Mouse (Mus musculus): ENCODE measurements around the gene Htr3b. TPM values are rescaled to one million over a fixed set of nuclear protein-coding genes. Genes with fewer than 3 reads are reported as not detected.
"Not testable (repeated sequence)": the region's sequence is repeated elsewhere in the genome, so short reads cannot be mapped to it uniquely, and the experiment has no call there.

The Htr3b gene
- not detected in 2 replicates for total RNA-seq (2017)

DNA sequence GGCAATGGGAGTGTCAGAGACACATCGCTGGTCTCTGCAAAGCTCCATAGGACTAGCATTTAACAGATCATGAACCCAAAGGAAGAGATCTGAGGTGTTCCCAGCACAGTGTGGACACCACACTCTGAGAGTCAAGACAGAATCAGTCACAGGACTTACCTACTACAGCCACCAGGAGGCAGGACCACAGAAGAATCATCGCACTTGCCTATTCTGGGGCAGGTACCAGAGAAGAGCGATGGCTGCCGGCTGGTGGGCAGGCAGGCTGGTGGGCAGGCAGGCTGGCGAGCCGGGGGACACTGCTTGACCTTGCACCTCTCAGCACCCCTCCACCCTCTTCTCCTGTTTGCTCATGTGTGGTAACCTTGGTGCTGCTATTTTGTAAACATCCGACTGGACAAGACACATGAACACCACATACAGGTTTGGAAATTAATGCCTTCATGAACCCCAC, at the start of gene Htr3b:
Htr3b (minus strand) TSS at position 404 of the 454 bp plus-strand sequence.
- peak; percentile 58; the same call in 1 of the 2 replicates for ATAC-seq (replicated peaks; ENCODE audit: low read depth, poor library complexity, severe bottlenecking)

DNA sequence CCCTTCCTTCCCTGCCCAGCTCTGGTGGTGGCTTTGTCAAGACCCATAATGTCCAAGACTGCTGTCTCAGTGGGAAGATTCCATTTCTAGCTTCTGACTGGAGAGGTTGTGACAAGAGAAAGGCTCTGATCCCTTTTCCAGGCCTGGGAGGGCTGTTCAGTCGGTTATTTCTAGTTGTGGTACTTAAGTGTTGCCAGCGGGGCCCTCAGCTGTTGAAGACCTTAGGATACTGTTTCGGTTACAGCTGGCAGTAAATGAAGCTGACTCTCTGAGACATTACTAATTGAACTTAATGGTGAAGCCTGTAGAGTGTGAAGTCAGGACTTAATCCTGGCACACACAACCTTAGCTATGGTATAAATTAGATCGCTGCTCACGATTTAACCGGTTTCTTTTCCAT, 34.5 kb upstream of the Htr3b start:
- ATAC-seq (replicated peaks; ENCODE audit: low read depth, poor library complexity, severe bottlenecking), result no peak

DNA sequence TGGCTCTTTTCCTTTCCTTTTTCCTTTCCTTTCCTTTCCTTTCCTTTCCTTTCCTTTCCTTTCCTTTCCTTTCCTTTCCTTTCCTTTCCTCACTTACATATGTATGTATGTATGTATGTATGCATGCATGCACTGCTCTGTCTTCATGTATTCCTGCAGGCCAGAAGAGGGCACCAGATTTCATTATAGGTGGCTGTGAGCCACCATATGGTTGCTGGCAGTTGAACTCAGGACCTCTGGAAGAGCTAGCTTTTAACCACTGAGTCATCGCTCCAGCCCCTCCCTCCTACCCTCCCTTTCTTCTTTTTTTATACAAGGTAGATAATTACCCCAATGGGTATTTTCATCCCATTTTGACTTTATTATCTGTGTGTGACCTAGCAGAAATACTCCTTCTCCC, 30.9 kb upstream of the Htr3b start:
- no peak for ATAC-seq (replicated peaks; ENCODE audit: low read depth, poor library complexity, severe bottlenecking)

DNA sequence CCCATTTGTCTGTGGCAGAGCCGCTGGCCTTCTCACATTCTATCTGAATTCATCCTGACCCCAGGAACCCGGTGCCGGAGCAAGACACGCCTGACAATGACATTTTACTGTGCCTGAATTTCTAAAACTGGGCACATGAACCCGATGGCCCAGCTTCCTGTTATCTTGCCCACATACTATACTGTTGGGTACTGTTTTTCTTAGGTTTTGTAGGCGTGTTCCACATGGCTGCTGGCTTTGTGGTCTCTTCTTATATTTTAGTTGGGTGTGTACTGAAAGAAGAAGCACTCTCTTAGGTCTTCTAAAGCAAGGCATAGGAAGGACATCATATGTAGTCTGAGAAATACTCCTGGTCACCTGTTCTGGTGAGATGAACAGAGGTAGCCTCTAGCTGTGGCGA, 30.0 kb upstream of the Htr3b start:
- no peak for ATAC-seq (replicated peaks; ENCODE audit: low read depth, poor library complexity, severe bottlenecking)

DNA sequence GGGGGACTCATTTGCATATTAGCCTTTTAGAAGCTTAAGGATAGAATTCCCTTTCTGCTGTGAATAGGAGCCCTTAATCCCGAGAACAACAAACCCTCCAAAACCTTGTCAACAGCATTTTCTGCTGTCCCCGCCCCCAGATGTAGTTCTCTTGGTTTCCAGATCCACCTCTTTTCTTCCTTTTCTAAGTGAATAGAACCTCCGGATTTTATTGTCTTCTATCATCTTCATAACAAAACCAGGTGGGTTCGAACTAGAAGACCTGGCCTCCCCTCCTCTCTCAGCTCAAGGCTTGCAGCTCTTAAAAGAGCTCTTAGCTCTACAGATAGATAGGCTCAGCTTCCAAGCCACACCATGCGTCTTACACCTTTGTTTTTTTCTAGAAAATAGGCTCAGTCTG, 26.9 kb upstream of the Htr3b start:
- no peak for ATAC-seq (replicated peaks; ENCODE audit: low read depth, poor library complexity, severe bottlenecking)

DNA sequence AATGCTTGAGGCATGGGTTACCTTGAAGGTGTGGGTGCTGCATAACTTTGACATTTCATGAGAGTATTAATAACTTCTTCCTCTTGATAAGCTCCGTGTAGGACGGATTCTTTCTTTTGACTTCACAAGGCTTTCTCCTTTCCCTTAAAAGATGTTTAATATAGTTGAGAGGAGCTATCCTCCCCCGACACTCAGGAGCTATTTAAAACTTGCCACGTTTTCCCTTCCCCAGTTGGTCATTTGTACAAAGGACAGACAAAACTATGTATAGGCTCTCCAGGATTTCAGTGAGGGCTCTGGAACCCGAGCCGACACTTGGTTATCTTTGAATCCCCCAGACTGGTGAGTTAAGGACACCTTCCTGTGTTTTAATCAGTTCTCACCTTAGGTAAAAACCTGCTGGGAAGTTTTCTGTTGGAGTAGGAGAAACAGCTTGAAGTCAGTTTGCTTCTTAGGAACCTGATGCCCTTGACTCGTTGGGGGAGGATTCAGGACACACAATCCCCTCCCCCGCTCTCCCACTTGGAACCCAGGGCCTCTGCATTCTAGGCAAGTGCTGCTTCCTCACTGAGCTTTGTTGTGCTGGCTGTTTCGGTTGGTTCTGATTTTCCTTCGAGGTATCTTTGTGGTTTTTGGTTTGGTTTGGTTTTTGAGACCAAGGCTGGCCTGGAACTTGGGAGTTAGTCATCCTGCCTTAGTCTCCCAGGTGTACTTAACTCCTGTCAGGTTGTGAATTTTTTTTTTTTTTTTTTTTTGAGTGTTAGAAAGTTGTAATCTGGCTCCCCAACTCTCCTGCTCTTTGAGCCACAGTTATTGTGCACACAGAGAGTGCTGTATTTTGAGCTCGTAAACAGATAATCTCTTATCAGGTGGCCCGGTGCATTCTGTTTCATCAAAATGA, 22.7 kb upstream of the Htr3b start:
- ATAC-seq (replicated peaks; ENCODE audit: low read depth, poor library complexity, severe bottlenecking), result no peak

DNA sequence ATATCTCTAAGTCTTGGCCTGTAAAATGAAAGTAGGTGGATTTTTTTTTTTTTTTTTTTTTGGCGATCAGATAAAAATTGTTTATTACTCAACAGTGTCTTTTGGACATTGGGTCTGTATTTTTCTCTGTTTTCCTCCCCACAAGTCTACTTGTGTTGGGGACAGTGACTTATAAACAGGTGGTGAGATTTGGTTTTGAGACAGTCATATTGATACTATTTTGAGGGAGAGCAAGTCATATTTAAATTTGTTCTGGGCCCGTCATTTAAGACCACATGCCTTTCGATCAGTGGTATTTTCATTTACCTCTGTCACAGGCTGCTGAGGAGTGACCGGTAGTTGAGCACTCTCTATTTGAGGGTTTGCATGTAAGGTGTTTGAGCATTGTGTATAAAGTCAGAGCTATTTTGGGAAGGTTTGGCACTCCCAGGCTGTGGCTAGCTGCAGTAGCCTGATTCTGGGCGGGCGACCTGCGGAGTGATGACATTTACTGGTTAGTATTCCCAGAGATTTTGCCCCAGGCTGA, 21.9 kb upstream of the Htr3b start:
- ATAC-seq (replicated peaks; ENCODE audit: low read depth, poor library complexity, severe bottlenecking), result no peak

DNA sequence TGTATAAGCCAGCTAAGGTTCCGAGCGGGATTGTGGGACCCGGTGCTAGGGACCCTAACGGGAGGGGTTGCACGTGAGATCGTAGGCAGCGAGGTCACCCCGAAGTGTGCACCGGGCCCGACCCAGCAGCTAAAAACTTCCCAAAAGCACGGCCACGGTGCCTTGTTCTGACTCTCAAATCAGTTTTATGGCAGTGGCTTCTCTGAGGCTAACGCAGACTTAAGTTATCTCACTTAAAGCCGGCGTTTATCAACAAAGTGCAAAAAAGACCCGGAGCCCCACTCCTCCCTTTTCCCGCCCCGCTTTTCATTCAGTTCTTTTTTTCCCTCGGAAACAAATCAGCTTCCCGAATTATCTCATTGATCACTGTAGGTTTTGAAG, 20.9 kb upstream of the Htr3b start:
- peak; percentile 2; the same call in 1 of the 2 replicates for ATAC-seq (replicated peaks; ENCODE audit: low read depth, poor library complexity, severe bottlenecking)

DNA sequence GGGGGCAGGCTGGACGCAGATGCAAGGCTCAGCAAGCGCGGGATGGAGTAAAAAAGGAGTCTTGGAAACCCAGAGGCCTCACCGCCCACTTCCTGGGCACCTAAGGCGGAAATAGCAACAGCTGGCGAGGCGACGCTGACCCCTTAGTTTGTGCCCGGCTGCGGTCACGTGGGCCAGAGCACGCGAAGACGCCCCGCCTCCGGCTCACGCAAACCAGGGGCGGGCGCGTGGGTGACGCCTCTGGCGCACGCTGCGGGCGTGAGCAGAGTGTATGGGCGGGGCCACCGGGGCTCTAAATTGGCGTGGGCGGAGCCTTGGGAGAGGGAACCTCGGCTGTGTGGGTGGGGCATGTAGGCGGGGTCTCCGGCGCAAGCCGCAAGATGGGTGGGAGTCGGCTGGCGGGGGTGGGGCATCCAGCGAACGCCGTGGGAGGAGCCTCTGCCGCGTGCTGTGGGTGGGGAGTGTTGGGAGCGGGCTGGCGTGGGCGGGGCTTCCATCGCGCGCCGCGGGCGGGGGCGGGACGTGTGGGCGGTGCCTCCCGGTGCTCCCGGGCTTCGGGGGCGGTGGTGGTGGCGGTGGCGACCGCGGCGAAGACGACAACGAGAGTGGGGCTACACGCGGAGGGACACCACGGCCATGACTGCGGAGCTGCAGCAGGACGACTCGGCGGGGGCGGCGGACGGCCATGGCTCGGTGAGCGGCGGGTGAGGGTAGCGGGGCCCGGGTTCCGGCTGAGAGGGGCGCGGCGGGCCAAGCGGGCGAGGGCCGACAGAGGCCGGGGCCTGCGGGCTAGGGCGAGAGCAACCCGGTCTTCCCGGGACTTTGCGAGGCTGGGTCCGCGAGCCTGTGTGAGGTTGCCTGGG, 20.3 kb upstream of the Htr3b start, which contains the start of gene Usp28:
Usp28 (plus strand) TSS at position 531 of the 863 bp plus-strand sequence.
- peak; percentile 92 for ATAC-seq (replicated peaks; ENCODE audit: low read depth, poor library complexity, severe bottlenecking)

DNA sequence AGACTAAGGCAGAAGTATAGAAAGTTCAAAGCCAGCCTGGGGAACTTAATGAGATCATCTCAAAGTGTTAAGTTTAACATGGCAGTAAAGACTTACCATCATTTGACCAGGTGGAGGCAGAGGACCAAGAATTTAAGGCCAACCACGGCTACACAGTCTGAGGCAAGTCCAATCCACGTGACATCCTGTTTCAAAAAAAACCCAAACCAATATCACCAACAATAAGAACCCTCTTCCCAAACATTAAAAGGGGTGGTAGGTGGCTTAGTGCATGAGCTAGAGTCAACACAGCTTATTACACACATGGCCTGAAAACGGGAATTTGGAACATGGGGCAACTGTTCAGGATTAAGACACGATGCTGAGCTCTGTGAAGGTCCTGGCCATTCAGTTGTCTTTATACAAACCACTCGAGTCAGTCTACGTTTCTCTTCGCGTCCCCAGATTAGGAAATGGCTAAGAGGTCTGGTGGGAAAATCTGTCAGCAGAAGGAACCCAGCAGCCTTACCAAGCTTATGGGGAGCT, 19.6 kb upstream of the Htr3b start:
- ATAC-seq (replicated peaks; ENCODE audit: low read depth, poor library complexity, severe bottlenecking), result 0 out of 2 replicates have a peak, but pooled peaks have one; percentile 3

DNA sequence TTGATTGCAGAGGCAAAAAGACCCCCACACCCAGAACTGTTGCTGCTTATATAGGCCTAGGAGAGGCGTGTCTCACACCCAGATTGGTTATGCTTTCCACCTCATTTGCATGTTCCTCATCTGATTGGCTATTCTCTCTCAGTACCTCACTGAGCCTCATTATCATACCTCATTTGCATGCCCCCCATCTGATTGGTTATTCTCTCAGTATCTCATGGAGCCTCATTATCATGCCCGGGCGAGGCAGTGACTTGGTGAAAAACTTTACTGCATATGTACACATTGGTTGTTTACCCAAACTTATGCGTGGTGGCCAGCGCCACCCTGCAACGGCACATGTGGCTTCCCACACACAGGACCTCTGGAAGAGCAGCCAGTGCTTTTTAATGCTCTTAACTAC, 19.0 kb upstream of the Htr3b start:
- not testable (repeated sequence) for ATAC-seq (replicated peaks; ENCODE audit: low read depth, poor library complexity, severe bottlenecking)

DNA sequence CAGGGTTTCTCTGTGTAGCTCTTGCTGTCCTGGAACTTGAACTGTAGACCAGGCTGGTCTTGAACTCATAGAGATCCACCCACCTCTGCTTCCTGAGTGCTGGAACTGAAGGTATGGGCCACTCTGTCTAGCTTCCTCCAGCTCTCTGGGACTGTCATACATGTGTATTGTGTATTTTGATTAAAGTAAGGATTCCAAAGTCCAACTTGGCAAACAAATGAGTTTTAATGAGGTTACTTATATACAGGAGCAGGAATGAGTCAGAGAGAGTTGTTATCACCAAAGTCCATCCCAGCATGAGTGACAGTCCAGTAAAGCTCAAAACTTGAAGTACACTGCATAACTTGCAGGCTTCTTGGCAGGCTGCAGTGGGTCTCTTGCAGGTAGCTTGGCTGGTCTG, 17.0 kb upstream of the Htr3b start:
- ATAC-seq (replicated peaks; ENCODE audit: low read depth, poor library complexity, severe bottlenecking), result no peak

DNA sequence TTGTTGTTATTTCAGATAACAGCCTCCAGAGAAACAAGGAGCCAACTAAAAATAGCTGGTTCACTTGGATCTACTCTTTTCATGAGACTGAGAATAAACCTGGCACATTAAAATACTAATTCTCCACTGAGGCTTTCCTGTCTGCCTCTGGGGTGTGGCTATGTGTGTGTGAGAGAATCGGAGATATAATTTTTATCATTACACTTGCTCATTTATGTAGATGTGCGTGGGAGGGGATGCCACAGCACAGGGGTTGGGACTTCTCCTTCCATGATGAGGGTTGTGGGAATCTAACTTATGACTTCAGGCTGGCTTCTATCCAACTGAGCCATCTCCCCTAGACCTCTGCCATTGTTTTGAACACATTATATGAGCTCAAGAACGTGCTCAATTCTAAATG, 16.0 kb upstream of the Htr3b start:
- ATAC-seq (replicated peaks; ENCODE audit: low read depth, poor library complexity, severe bottlenecking), result no peak

DNA sequence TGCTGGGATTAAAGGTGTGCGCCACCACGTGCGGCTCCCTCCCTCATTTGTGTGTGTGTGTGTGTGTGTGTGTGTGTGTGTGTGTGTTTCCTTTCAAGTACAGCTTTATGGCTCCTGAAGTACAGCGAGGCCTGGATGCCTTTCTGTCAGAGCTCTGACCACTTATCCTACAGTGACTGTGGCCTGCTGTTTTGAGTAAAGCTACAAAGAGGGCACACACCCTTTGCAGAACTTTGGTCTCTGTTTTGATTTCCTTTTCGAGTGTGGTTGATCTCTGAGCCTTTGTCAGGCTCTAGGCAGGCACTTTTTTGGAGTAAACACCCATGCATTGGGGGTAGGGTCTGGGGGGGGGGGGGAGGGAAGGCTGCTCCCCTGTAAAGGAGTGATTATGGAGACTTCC, 15.6 kb upstream of the Htr3b start:
- ATAC-seq (replicated peaks; ENCODE audit: low read depth, poor library complexity, severe bottlenecking), result no peak

DNA sequence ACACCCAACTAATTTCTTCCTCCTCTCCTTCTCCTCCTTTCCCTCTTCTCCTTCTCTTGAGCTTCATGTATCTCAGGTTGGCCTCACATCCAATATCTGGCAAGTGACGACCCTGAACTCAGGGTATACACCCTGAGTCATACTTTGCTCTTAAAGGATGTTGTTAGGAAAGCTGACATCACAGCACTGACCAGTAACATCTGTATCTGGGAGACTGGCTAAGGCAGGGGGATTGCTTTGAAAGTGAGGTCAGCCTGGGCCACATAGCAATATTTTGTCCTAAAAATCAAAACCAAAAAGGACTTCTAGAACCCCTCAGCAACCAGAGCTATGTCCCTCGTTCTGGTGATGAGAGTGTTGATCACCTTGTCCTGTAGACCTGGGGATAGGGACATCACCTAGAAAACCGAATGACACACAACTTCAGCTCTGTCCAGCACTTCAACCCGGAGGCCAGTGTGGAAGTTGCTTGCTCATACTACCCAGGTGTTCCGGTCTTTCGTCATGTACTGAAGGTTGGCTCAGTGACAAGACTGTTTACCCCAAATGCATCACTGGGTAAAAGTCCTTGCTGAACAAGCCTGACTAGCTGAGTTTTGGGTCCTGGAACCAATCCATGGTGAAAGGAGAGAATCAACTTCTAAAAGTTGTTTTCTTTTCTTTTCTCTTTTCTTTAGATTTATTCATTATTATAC, 12.0 kb upstream of the Htr3b start:
- no peak for ATAC-seq (replicated peaks; ENCODE audit: low read depth, poor library complexity, severe bottlenecking)

DNA sequence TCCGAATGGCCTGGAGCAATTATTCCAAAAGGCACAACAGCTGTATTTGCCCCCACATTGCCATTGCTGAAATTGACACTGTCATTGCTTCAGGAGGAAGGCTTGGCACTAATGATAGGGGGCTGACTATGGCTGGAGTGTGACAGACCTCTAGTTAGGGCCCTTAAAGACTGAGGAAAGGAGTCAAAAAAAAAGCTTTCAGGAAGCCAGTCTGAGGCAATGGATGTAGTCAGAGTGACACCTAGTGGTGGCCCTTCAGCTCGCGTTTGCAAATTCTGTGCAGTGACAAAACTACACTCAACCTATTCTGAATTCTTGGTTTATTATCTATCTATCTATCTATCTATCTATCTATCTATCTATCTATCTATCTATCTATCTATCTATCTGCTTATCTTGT, 7.7 kb upstream of the Htr3b start:
- 0 out of 2 replicates have a peak, but pooled peaks have one; percentile 39 for ATAC-seq (replicated peaks; ENCODE audit: low read depth, poor library complexity, severe bottlenecking)

DNA sequence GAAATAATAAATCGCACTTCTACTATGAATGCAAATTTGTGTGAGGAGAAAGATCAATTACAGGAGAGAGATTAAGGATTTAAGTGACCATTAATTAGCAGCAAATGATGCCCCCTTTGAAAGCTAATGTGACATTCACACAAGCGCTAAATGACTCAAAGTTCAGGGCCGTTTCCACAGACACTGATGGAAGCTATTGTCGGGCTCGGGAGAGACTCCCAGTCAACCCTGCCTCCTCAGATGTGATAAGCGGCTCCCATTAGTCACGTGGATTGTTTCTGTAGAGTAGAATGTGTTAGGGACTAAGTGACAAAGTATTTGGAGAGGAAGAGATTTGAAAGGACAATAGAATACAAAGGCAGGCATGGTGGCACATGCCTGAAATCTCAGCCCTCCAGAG, 2.7 kb downstream of the Htr3b start:
- ATAC-seq (replicated peaks; ENCODE audit: low read depth, poor library complexity, severe bottlenecking), result no peak

DNA sequence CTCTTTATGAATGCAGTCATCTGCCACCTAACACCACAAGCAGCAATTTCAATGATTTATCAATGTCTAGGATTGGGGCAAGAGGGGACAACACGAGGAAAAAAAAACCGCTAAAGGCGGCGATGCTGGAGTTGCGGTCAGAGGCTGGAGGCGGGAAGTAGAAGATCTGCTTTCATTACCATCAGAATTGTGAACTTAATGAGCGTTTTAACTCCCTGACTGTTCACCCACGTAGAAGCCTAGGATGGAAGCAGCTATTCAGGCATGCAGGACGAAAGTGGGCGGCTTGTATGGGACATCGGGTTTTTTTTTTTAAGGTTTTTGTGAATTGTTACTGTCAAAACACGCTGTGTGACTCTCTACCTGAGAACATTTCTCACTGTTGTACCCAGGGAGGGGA, 3.5 kb downstream of the Htr3b start:
- no peak for ATAC-seq (replicated peaks; ENCODE audit: low read depth, poor library complexity, severe bottlenecking)

DNA sequence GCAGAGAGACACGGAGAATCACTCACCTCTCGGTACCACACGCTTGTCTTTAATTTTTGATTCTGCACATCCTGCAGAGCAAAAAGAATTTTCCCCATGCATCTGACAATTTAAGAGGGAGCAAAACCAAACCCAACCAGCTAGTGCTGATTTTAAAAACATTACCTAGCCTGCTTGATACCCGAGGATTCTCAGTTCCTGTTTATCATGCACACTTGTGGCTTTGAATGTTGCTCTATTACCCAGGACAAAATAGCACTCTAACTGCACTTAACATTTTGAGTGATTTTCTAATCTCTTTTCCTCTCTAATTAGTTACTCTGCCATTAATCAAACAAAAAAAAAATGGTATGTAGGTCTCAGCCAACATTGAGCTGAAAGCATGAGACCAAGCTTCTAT, 17.2 kb downstream of the Htr3b start:
- no peak for ATAC-seq (replicated peaks; ENCODE audit: low read depth, poor library complexity, severe bottlenecking)

DNA sequence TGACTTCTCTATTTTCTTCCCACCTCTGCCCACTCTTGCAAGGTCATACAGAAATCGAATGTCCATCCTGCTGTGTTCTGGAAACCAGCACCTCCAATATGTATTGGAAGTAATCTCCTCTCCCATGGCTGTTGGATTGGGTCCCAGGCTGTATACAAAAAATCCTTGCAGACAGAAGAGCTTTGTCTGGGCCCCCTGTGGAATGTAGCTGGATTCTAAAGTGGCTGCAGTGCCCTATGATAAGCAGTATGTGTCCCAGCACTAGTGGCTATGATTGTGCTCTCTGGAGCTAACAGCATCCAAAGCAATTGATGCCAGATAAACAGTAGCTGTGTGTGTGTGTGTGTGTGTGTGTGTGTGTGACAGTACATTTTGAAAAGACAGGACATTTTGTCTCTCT, 22.4 kb downstream of the Htr3b start:
- no peak for ATAC-seq (replicated peaks; ENCODE audit: low read depth, poor library complexity, severe bottlenecking)

Data from common myeloid progenitor, adult 5-6 weeks (primary cell).